Mouse (Mus musculus): ENCODE measurements around the gene Fbxl17.

DNA sequence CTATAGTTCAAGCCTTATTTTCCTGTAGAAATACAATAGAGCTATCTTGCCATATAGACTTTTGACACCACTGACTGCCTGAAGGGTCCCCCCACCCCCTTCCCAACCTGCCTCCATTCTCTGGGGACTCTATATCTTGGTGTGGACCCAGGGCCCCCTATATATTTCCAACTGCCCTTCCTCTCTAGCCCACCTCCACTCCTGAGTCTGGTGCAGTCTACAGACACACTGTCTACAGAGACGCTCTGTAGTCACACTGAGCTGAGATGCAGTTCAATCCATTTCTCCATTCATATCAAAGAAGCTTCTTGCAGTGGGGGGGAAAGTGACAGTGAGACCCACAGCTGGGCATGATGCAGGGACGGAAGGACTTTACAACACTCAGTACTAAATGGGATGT is 226.5 kb downstream of the Fbxl17 start:
- TF ChIP-seq POLR2A (IDR thresholded peaks at IDR 0.05; ENCODE audit: control insufficient read depth, low read depth, low read length) (no peak), CTCF (IDR thresholded peaks at IDR 0.05; ENCODE audit: control insufficient read depth, insufficient read depth, insufficient replicate concordance, low read depth, low read length) (no peak)
